Mouse (Mus musculus): ENCODE measurements around the gene Mtx1. TPM values are rescaled to one million over a fixed set of nuclear protein-coding genes. Genes with fewer than 3 reads are reported as not detected.
"Not testable (repeated sequence)": the region's sequence is repeated elsewhere in the genome, so short reads cannot be mapped to it uniquely, and the experiment has no call there.

Mtx1 gene
- polyA plus RNA-seq, 1 experiment, result 257 TPM

DNA sequence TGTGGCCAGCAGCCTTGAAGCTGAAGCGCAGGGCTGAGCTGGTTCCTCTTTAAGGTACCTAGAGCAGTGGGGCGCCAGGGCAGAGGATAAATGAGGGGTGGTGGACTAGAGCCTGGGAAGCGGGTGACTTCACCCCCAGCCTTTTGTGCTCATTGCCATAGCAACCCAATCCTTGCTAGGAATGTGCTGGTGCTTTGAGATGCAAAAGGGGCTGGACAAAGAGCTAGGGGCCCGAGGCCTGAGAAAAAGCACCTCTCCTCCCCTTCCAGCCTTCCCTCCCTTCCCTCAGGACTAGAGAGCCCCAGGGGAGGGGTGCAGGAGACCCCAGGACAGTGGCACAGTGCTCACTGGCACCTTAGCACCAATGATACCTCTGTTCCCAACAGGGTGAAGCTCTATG, 970 bp downstream of the Mtx1 start:
- no peaks in the 10 kb centered on the region for H3K27me3 ChIP-seq (replicated peaks; ENCODE audit: control insufficient read depth, insufficient read depth, low read length)
- DNase-seq, result no peak
- no peak overlapping the region for H3K4me3 ChIP-seq (ENCODE audit: insufficient read depth, low read depth, low read length)
- H3K4me1 ChIP-seq (ENCODE audit: control insufficient read depth, insufficient read depth, low read length), result peaks cover 9% of the 10 kb centered on the region; the same call in 1 of the 2 replicates
- H3K27ac ChIP-seq (ENCODE audit: insufficient read depth, low read depth, low read length), result no peak overlapping the region
- H3K36me3 ChIP-seq (ENCODE audit: control insufficient read depth, insufficient read depth, low read length), result no peaks in the 10 kb centered on the region
- 83% methylated on average over 4 of the region's 4 CpGs for WGBS
- TF ChIP-seq POLR2A (IDR thresholded peaks at IDR 0.05; ENCODE audit: low read depth, low read length) (no peak), CTCF (conservative IDR thresholded peaks at IDR 0.05; ENCODE audit: insufficient read depth, insufficient read length, low read depth, low read length) (no peak)

DNA sequence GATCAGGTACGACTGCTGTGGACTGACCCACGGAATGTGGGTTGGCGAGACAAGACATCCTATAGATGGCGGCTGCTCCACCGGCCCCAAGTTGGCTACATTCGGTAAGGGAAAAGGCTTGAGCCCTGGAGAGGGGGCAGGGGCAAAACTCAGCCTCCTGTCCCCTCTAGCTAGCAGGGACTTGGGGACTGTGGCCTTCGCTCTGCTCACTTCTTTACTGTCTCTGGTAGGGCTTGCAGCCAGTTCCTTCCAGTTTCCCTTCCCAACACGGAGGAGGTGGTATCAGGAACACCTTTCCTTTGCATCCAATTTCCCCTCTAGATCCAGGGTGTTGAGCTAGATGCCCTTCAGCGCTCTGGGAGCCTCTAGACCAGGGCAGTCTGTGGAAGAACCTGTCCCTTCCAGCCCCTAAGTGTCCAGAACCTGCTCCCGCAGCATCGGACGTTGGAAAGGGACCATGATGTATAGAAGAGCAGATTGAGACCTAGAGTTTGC, 1.5 kb downstream of the Mtx1 start:
- no peak overlapping the region for H3K27ac ChIP-seq (ENCODE audit: insufficient read depth, low read depth, low read length)
- TF ChIP-seq CTCF (conservative IDR thresholded peaks at IDR 0.05; ENCODE audit: insufficient read depth, insufficient read length, low read depth, low read length) (no peak), POLR2A (IDR thresholded peaks at IDR 0.05; ENCODE audit: low read depth, low read length) (no peak)
- H3K4me3 ChIP-seq (ENCODE audit: insufficient read depth, low read depth, low read length), result no peak overlapping the region
- H3K27me3 ChIP-seq (replicated peaks; ENCODE audit: control insufficient read depth, insufficient read depth, low read length), result no peaks in the 10 kb centered on the region
- DNase-seq, result no peak
- WGBS, result 84% methylated on average over 12 of the region's 12 CpGs
- H3K36me3 ChIP-seq (ENCODE audit: control insufficient read depth, insufficient read depth, low read length), result no peaks in the 10 kb centered on the region
- peaks cover 9% of the 10 kb centered on the region; the same call in 1 of the 2 replicates for H3K4me1 ChIP-seq (ENCODE audit: control insufficient read depth, insufficient read depth, low read length)

DNA sequence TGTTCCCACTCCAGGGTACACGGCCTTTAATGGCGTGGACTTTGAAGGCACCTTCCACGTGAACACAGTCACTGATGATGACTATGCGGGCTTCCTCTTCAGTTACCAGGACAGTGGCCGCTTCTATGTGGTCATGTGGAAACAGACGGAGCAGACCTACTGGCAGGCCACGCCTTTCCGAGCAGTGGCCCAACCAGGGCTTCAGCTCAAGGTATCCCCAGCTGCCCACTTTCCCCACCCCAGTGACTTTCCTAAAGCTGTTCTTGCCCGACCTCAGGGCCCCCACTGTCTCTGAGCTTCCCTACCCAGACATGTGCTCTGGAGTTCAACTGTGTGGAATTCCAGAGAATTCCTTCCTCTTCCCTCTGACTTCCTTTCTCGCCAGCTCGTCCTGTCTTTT, 2.1 kb downstream of the Mtx1 start:
- H3K27me3 ChIP-seq (replicated peaks; ENCODE audit: control insufficient read depth, insufficient read depth, low read length), result no peaks in the 10 kb centered on the region
- no peaks in the 10 kb centered on the region for H3K36me3 ChIP-seq (ENCODE audit: control insufficient read depth, insufficient read depth, low read length)
- 85% methylated on average over 11 of the region's 11 CpGs for WGBS
- H3K4me3 ChIP-seq (ENCODE audit: insufficient read depth, low read depth, low read length), result no peak overlapping the region
- peaks cover 9% of the 10 kb centered on the region; the same call in 1 of the 2 replicates for H3K4me1 ChIP-seq (ENCODE audit: control insufficient read depth, insufficient read depth, low read length)
- TF ChIP-seq POLR2A (IDR thresholded peaks at IDR 0.05; ENCODE audit: low read depth, low read length) (no peak), CTCF (conservative IDR thresholded peaks at IDR 0.05; ENCODE audit: insufficient read depth, insufficient read length, low read depth, low read length) (no peak)
- no peak overlapping the region for H3K27ac ChIP-seq (ENCODE audit: insufficient read depth, low read depth, low read length)
- no peak for DNase-seq

DNA sequence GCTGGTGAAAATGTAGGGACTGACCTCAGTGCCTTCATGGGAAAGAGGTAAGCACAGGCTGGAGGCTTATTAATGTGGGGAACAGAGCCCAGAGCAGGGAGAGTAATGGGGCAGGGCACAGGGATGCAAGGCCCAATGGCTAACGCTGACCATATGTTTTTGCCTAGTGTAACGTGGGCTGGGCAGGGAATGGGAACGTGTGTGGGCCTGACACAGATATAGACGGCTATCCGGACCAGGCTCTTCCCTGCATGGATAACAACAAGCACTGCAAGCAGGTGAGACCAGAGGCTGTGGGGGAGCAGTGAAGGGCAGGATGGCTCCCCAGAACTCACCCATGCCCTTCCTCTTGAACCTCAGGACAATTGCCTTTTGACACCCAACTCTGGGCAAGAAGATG, 5.7 kb downstream of the Mtx1 start:
- no peak for TF ChIP-seq POLR2A (IDR thresholded peaks at IDR 0.05; ENCODE audit: low read depth, low read length)
- TF ChIP-seq CTCF (conservative IDR thresholded peaks at IDR 0.05; ENCODE audit: insufficient read depth, insufficient read length, low read depth, low read length), result no peak
- 92% methylated on average over 5 of the region's 5 CpGs for WGBS
- no peak for DNase-seq

DNA sequence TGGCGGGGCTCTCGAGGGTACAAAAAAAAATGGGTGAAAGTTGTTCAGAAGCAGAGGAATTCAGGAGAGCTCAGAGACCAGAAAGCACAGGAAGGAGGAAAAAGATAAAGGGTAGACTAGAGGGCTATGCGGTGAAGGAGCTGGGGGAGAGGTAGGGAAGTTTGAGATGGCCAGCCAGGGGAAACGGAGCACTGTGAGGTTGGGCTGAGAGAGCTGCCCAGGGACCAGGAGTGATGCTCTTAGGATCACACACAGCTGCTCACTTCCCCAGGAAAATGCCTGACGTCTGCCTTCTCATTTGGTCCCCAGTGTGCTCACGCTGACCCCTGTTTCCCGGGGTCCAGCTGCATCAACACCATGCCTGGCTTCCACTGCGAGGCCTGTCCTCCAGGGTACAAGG, 7.3 kb downstream of the Mtx1 start:
- H3K4me1 ChIP-seq (ENCODE audit: control insufficient read depth, insufficient read depth, low read length), result no peaks in the 10 kb centered on the region
- no peaks in the 10 kb centered on the region for H3K36me3 ChIP-seq (ENCODE audit: control insufficient read depth, insufficient read depth, low read length)
- no peaks in the 10 kb centered on the region for H3K27me3 ChIP-seq (replicated peaks; ENCODE audit: control insufficient read depth, insufficient read depth, low read length)
- DNase-seq, result no peak
- no peak for TF ChIP-seq CTCF (conservative IDR thresholded peaks at IDR 0.05; ENCODE audit: insufficient read depth, insufficient read length, low read depth, low read length)
- no peak for TF ChIP-seq POLR2A (IDR thresholded peaks at IDR 0.05; ENCODE audit: low read depth, low read length)
- H3K4me3 ChIP-seq (ENCODE audit: insufficient read depth, low read depth, low read length), result no peak overlapping the region
- H3K27ac ChIP-seq (ENCODE audit: insufficient read depth, low read depth, low read length), result no peak overlapping the region
- WGBS, result 33% methylated on average over 8 of the region's 8 CpGs

More for the DNA sequence above, 5.7 kb downstream of the Mtx1 start:
- Histone ChIP-seq H3K27me3 (replicated peaks; ENCODE audit: control insufficient read depth, insufficient read depth, low read length) (no peaks in the 10 kb centered on the region), H3K4me1 (ENCODE audit: control insufficient read depth, insufficient read depth, low read length) (no peaks in the 10 kb centered on the region), H3K36me3 (ENCODE audit: control insufficient read depth, insufficient read depth, low read length) (no peaks in the 10 kb centered on the region), H3K27ac (ENCODE audit: insufficient read depth, low read depth, low read length) (no peak overlapping the region), H3K4me3 (ENCODE audit: insufficient read depth, low read depth, low read length) (no peak overlapping the region)

DNA sequence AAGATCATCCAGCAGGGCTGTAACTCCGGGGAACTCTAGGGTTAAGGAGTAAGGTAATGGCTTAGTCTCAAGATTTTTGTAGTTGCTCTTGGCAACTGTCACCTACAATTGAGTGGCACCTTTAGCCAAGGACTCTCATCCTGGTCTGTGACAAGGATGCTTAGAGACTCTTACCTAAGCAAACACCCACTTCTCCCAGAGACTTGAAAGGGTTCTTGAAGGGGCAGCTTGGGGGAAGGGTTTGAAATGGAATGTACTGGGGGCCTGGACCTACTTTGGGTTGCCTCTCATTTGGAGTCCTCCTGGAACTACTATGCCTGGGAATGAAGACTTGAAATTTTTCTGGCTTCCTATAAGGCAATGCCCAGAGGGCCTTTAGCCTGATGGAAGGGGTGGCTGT, 8.6 kb downstream of the Mtx1 start:
- no peak for DNase-seq
- H3K4me1 ChIP-seq (ENCODE audit: control insufficient read depth, insufficient read depth, low read length), result no peaks in the 10 kb centered on the region; the same call in 1 of the 2 replicates
- H3K27ac ChIP-seq (ENCODE audit: insufficient read depth, low read depth, low read length), result no peak overlapping the region
- no peaks in the 10 kb centered on the region for H3K27me3 ChIP-seq (replicated peaks; ENCODE audit: control insufficient read depth, insufficient read depth, low read length)
- H3K36me3 ChIP-seq (ENCODE audit: control insufficient read depth, insufficient read depth, low read length), result no peaks in the 10 kb centered on the region
- 79% methylated on average over 1 of the region's 1 CpGs for WGBS
- TF ChIP-seq CTCF (conservative IDR thresholded peaks at IDR 0.05; ENCODE audit: insufficient read depth, insufficient read length, low read depth, low read length), result no peak
- no peak overlapping the region for H3K4me3 ChIP-seq (ENCODE audit: insufficient read depth, low read depth, low read length)

- H3K36me3 ChIP-seq (ENCODE audit: control insufficient read depth, insufficient read depth, low read length); DNase-seq; H3K27ac ChIP-seq (ENCODE audit: insufficient read depth, low read depth, low read length); H3K4me3 ChIP-seq (ENCODE audit: insufficient read depth, low read depth, low read length); H3K27me3 ChIP-seq (replicated peaks; ENCODE audit: control insufficient read depth, insufficient read depth, low read length); H3K4me1 ChIP-seq (ENCODE audit: control insufficient read depth, insufficient read depth, low read length): not testable (repeated sequence)
- WGBS, result 71% methylated on average over 7 of the region's 7 CpGs
Measured at GRCm38 (mm10) chr3:89216407-89216806, 10.5 kb downstream of the Mtx1 start.

DNA sequence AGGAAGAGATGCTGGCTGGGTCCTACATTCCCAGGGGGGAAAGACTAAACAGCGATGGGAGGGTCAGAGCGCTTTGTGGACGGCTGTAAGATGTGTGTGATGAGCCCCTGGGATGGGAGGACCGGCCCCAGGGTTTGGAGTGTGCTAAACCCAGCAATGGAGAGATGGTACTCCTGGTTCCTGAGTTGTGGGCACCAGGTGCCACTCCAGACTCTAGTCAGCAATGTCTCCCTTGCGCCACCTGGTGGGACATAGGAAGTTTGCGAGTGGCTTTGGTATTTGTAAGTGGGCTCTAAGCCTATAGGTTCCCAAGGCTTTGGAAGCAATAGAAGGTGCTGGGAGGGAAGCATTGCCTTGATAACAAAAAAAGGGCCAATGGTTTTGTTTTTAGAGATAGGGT, 11.0 kb downstream of the Mtx1 start:
- no peaks in the 10 kb centered on the region; the same call in 1 of the 2 replicates for H3K4me1 ChIP-seq (ENCODE audit: control insufficient read depth, insufficient read depth, low read length)
- TF ChIP-seq CTCF (conservative IDR thresholded peaks at IDR 0.05; ENCODE audit: insufficient read depth, insufficient read length, low read depth, low read length) (peak; percentile 92), POLR2A (IDR thresholded peaks at IDR 0.05; ENCODE audit: low read depth, low read length) (no peak)
- no peak overlapping the region for H3K4me3 ChIP-seq (ENCODE audit: insufficient read depth, low read depth, low read length)
- WGBS, result 1% methylated on average over 6 of the region's 6 CpGs
- no peaks in the 10 kb centered on the region for H3K27me3 ChIP-seq (replicated peaks; ENCODE audit: control insufficient read depth, insufficient read depth, low read length)
- H3K36me3 ChIP-seq (ENCODE audit: control insufficient read depth, insufficient read depth, low read length), result no peaks in the 10 kb centered on the region
- DNase-seq, result peak; percentile 88
- no peak overlapping the region for H3K27ac ChIP-seq (ENCODE audit: insufficient read depth, low read depth, low read length)
